Mouse (Mus musculus) spleen, adult 2 months (tissue): ENCODE results near the gene Zfp618. TPM values are rescaled to one million over a fixed set of nuclear protein-coding genes. Genes with fewer than 3 reads are reported as not detected.

Experiments used
- DNase-seq, 2 experiments: peaks; one replicate each; pipeline versions ENCODE4 v3.0.0 to v3.0.0-alpha.2; 2012 to 2021; ENCODE audit warnings: low spot score in 2 of 2, low read depth in 1 of 2
- H3K27ac ChIP-seq: fragments of 200-500 bp; 2 replicates; pipeline ENCODE4 v1.5.1; 2012; ENCODE audit warnings: low read length, inconsistent platforms; ENCODE audit not compliant: insufficient read depth
- H3K27me3 ChIP-seq: fragments of 200-500 bp; 2 replicates; pipeline ENCODE4 v1.6.1; 2012; ENCODE audit warnings: mild to moderate bottlenecking, moderate library complexity, low read length, inconsistent platforms; ENCODE audit not compliant: control insufficient read depth, insufficient read depth
- H3K36me3 ChIP-seq: fragments of 200-500 bp; 2 replicates; pipeline ENCODE4 v1.6.1; 2012; ENCODE audit warnings: mild to moderate bottlenecking, low read length, inconsistent platforms; ENCODE audit not compliant: control insufficient read depth, insufficient read depth
- H3K4me1 ChIP-seq: fragments of 200-500 bp; 2 replicates; pipeline ENCODE4 v1.6.1; 2011; ENCODE audit warnings: inconsistent platforms; ENCODE audit not compliant: control insufficient read depth, insufficient read depth, insufficient read length
- H3K4me3 ChIP-seq: fragments of 200-500 bp; 2 replicates; pipeline ENCODE4 v1.5.1; 2011; ENCODE audit warnings: mild to moderate bottlenecking, inconsistent platforms; ENCODE audit not compliant: insufficient read depth, insufficient read length; ENCODE audit errors: extremely low read depth
- CTCF ChIP-seq: fragments of 200-500 bp; IDR thresholded peaks from 2 replicates; pipeline ENCODE4 v1.5.1; 2011; ENCODE audit warnings: mild to moderate bottlenecking, inconsistent platforms; ENCODE audit not compliant: insufficient read depth, insufficient read length, insufficient replicate concordance; ENCODE audit errors: extremely low read depth
- POLR2A ChIP-seq: fragments of 200-500 bp; IDR thresholded peaks from 2 replicates; pipeline ENCODE4 v1.6.1; 2011; ENCODE audit warnings: low read depth, low read length, inconsistent platforms
- WGBS: fragments of 180-500 bp; shearing (Covaris S2); methylation state at CpG from one replicate; pipeline ENCODE4 v1.1.7; 2018; 5-methylcytosine and 5-hydroxymethylcytosine counted together
- polyA plus RNA-seq: library from polyadenylated mRNA; depleted of rRNA; stranded (reverse); fragments of >200 nt; gene quantifications from 2 replicates; pipeline ENCODE4 v1.2.3, GENCODE M21; 2012

The Zfp618 gene
- polyA plus RNA-seq, 1 experiment, result 1.4 TPM

GRCm38 (mm10) chr4:63038937-63039336, 73.6 kb downstream of the Zfp618 start:
- WGBS, result 83% methylated on average over 10 of the region's 10 CpGs
- no peaks in the 10 kb centered on the region for H3K4me1 ChIP-seq
- H3K27me3 ChIP-seq, result no peaks in the 10 kb centered on the region
- TF ChIP-seq POLR2A (no peak), CTCF (no peak)
- DNase-seq, result no peak
- no peak overlapping the region for H3K27ac ChIP-seq
- H3K36me3 ChIP-seq, result no peaks in the 10 kb centered on the region
- H3K4me3 ChIP-seq, result no peak overlapping the region

- DNase-seq, result no peak
- Histone ChIP-seq H3K4me1 (0 out of 2 replicates have a peak, but pooled peaks cover 2% of the 10 kb centered on the region), H3K27me3 (no peaks in the 10 kb centered on the region), H3K27ac (no peak overlapping the region), H3K4me3 (no peak overlapping the region), H3K36me3 (no peaks in the 10 kb centered on the region)
- TF ChIP-seq CTCF (no peak), POLR2A (no peak)
- WGBS, result 69% methylated on average over 3 of the region's 3 CpGs
Measured at GRCm38 (mm10) chr4:63048606-63049005, 83.2 kb downstream of the Zfp618 start.

- Histone ChIP-seq H3K36me3 (no peaks in the 10 kb centered on the region), H3K4me1 (0 out of 2 replicates have a peak, but pooled peaks cover 2% of the 10 kb centered on the region), H3K4me3 (no peak overlapping the region), H3K27ac (no peak overlapping the region; the same call in 1 of the 2 replicates), H3K27me3 (no peaks in the 10 kb centered on the region)
- TF ChIP-seq POLR2A, result no peak
- TF ChIP-seq CTCF, result no peak
- DNase-seq, result no peak
Measured at GRCm38 (mm10) chr4:63049596-63050318, 84.4 kb downstream of the Zfp618 start.

- WGBS, result 14% methylated on average over 4 of the region's 4 CpGs
- no peak overlapping the region for H3K4me3 ChIP-seq
- DNase-seq, result no peak
- no peaks in the 10 kb centered on the region for H3K27me3 ChIP-seq
- H3K36me3 ChIP-seq, result no peaks in the 10 kb centered on the region
- 0 out of 2 replicates have a peak, but pooled peaks cover 2% of the 10 kb centered on the region for H3K4me1 ChIP-seq
- H3K27ac ChIP-seq, result no peak overlapping the region
- no peak for TF ChIP-seq CTCF
- no peak for TF ChIP-seq POLR2A
Measured at GRCm38 (mm10) chr4:63050319-63050676, 84.9 kb downstream of the Zfp618 start.

GRCm38 (mm10) chr4:63050949-63051348, 85.6 kb downstream of the Zfp618 start:
- Histone ChIP-seq H3K4me1 (0 out of 2 replicates have a peak, but pooled peaks cover 2% of the 10 kb centered on the region), H3K4me3 (no peak overlapping the region), H3K36me3 (no peaks in the 10 kb centered on the region), H3K27ac (no peak overlapping the region), H3K27me3 (no peaks in the 10 kb centered on the region)
- DNase-seq, result no peak
- 45% methylated on average over 4 of the region's 4 CpGs for WGBS
- no peak for TF ChIP-seq CTCF
- TF ChIP-seq POLR2A, result no peak

- WGBS, result 70% methylated on average over 7 of the region's 7 CpGs
- H3K4me3 ChIP-seq, result no peak overlapping the region
- DNase-seq, result no peak
- no peak for TF ChIP-seq POLR2A
- no peak for TF ChIP-seq CTCF
- no peaks in the 10 kb centered on the region for H3K36me3 ChIP-seq
- peaks cover 2% of the 10 kb centered on the region; the same call in 1 of the 2 replicates for H3K4me1 ChIP-seq
- H3K27me3 ChIP-seq, result no peaks in the 10 kb centered on the region
- peak overlapping the region; percentile 14; the same call in 1 of the 2 replicates for H3K27ac ChIP-seq
Measured at GRCm38 (mm10) chr4:63051940-63052661, 86.7 kb downstream of the Zfp618 start.
